ENCODE assay signal across 8 mouse cellular contexts in genomic region chr6:30302156-30302555, GRCm38 (mm10). TPM values are rescaled to one million over a fixed set of nuclear protein-coding genes. Genes with fewer than 3 reads are reported as not detected.
A peak's percentile ranks its signal among the peaks of the same experiment; 100 is the strongest.
DNase-seq lines count a peak whose midpoint lies in the region; ATAC-seq and TF ChIP-seq lines count a peak whose summit lies in the region.

No protein-coding gene starts in this region.

- H3K9ac ChIP-seq in heart, embryonic 13.5 days = peak overlapping the region; percentile 97
- H3K9ac ChIP-seq in heart, postnatal 0 days (replicated peaks; ENCODE audit: low read depth, low read length) = peak overlapping the region; percentile 82

- peaks cover 13% of the 10 kb centered on the region for H3K36me3 ChIP-seq in heart, embryonic 13.5 days
- H3K36me3 ChIP-seq in heart, postnatal 0 days (replicated peaks; ENCODE audit: control insufficient read depth, insufficient read depth, low read length) = peaks cover 13% of the 10 kb centered on the region; the same call in 1 of the 2 replicates
- H3K36me3 ChIP-seq in midbrain, embryonic 10.5 days = peaks cover 14% of the 10 kb centered on the region

- peak overlapping the region; percentile 97 for H3K27ac ChIP-seq in heart, embryonic 13.5 days (replicated peaks)
- H3K27ac ChIP-seq in heart, postnatal 0 days (ENCODE audit: low read depth) = peak overlapping the region; percentile 98
- peak overlapping the region; percentile 82 for H3K27ac ChIP-seq in midbrain, embryonic 10.5 days (replicated peaks)

- no peaks in the 10 kb centered on the region for H3K27me3 ChIP-seq in heart, embryonic 13.5 days (replicated peaks)
- H3K27me3 ChIP-seq in heart, postnatal 0 days (ENCODE audit: control insufficient read depth, insufficient read depth, low read length) = no peaks in the 10 kb centered on the region
- H3K27me3 ChIP-seq in midbrain, embryonic 10.5 days (ENCODE audit: low read depth, poor library complexity, severe bottlenecking) = no peaks in the 10 kb centered on the region

- peaks cover 41% of the 10 kb centered on the region for H3K4me1 ChIP-seq in heart, embryonic 13.5 days
- peaks cover 24% of the 10 kb centered on the region for H3K4me1 ChIP-seq in heart, postnatal 0 days (ENCODE audit: control insufficient read depth, insufficient read depth)
- peaks cover 49% of the 10 kb centered on the region for H3K4me1 ChIP-seq in midbrain, embryonic 10.5 days

- peak overlapping the region; percentile 92 for H3K4me3 ChIP-seq in heart, embryonic 13.5 days
- H3K4me3 ChIP-seq in heart, postnatal 0 days (ENCODE audit: low read depth, low read length) = peak overlapping the region; percentile 78
- H3K4me3 ChIP-seq in midbrain, embryonic 10.5 days = peak overlapping the region; percentile 72

- H3K9me3 ChIP-seq in heart, embryonic 13.5 days = no peaks in the 10 kb centered on the region
- no peaks in the 10 kb centered on the region for H3K9me3 ChIP-seq in heart, postnatal 0 days (replicated peaks; ENCODE audit: control insufficient read depth, low read length)
- no peaks in the 10 kb centered on the region for H3K9me3 ChIP-seq in midbrain, embryonic 10.5 days (replicated peaks)

- no peak for ATAC-seq in heart, embryonic 13.5 days (ENCODE audit: extremely low read depth, insufficient number of reproducible peaks, low FRiP score, low TSS enrichment)
- no peak for ATAC-seq in heart, postnatal 0 days (ENCODE audit: insufficient read depth, low read depth)

- 7% methylated on average over 4 of the region's 4 CpGs for WGBS in heart, embryonic 13.5 days
- 5% methylated on average over 4 of the region's 4 CpGs for WGBS in heart, postnatal 0 days
- 11% methylated on average over 4 of the region's 4 CpGs for WGBS in midbrain, embryonic 10.5 days

- TF ChIP-seq EP300 in heart, postnatal 0 days (IDR thresholded peaks at IDR 0.05; ENCODE audit: low read depth) = no peak

- DNase-seq in heart, adult 11 months = no peak
- DNase-seq in Muller cell, postnatal 12 days (ENCODE audit: inconsistent ontology term) = peak; percentile 34
- no peak for DNase-seq in heart, postnatal 0 days (ENCODE audit: low spot score)
- no peak for DNase-seq in midbrain, embryonic 10.5 days (ENCODE audit: low spot score)
- DNase-seq in left cerebral cortex, postnatal 14 days (ENCODE audit: low spot score in 2 of 2) = no peak
- no peak for DNase-seq in urinary bladder, postnatal 4 days (ENCODE audit: low spot score in 2 of 2)
- no peak for DNase-seq in layer of hippocampus, postnatal 25 days (ENCODE audit: extremely low spot score in 1 of 2, low spot score in 1 of 2)

- no peak for TF ChIP-seq CTCF in heart, postnatal 0 days (IDR thresholded peaks at IDR 0.05; ENCODE audit: low read depth)

- intact Hi-C loops in left cerebral cortex, postnatal 14 days (cut with DNase I) = no loop called here

- peak overlapping the region; percentile 91 for H3K4me2 ChIP-seq in heart, embryonic 13.5 days
- H3K4me2 ChIP-seq in heart, postnatal 0 days (ENCODE audit: low read depth, low read length) = peak overlapping the region; percentile 67

RNA-seq across cellular contexts. Expression of gene Ube2h, which starts 2.2 kb away (rescaled TPM):
- polyA plus RNA-seq in heart, embryonic 13.5 days (2015; fragmentation: Nextera tagmentation; extraction: Ambion mirVana) = 46.6 and 49.8 TPM in 2 replicates
- total RNA-seq in heart, postnatal 0 days (2014; rRNA removed; ENCODE audit: low replicate concordance) = 22.5 and 31.9 TPM in 2 replicates
- polyA plus RNA-seq in heart, postnatal 0 days (2015; fragmentation: Nextera tagmentation; extraction: Ambion mirVana) = 30.4 and 32.4 TPM in 2 replicates
- 29.0 and 35.1 TPM in 2 replicates for polyA plus RNA-seq in midbrain, embryonic 10.5 days (2016; fragmentation: Nextera tagmentation; extraction: Ambion mirVana)
- 10 to 100 TPM; 93.9 to 94.4 TPM for total RNA-seq in left cerebral cortex, postnatal 14 days (2021)
- 10 to 100 TPM; 84.6 to 92.2 TPM for total RNA-seq in layer of hippocampus, postnatal 25 days (2021)
